In genomic region chr1:64826348-64827103, GRCm38 (mm10) we compare ENCODE assay signal across 18 mouse cellular contexts.
DNase-seq lines count a peak whose midpoint lies in the region; ATAC-seq and TF ChIP-seq lines count a peak whose summit lies in the region.
"Had no signal": no experiment of that assay in that cellular context is flagged by ENCODE, and none has a peak within 500 bp of the region (broad histone marks: within the 10 kb centered on the region; RNA-seq: fewer than 3 reads in every experiment).

No protein-coding gene starts in this region.

- no peaks in the 10 kb centered on the region for H3K4me1 ChIP-seq in embryonic facial prominence, embryonic 15.5 days
- peaks cover 5% of the 10 kb centered on the region; the same call in 1 of the 2 replicates for H3K4me1 ChIP-seq in embryonic facial prominence, embryonic 10.5 days
- peaks cover 14% of the 10 kb centered on the region for H3K4me1 ChIP-seq in kidney, embryonic 15.5 days
- H3K4me1 ChIP-seq in midbrain, postnatal 0 days (ENCODE audit: insufficient read depth, low read length) = no peaks in the 10 kb centered on the region
- peaks cover 12% of the 10 kb centered on the region for H3K4me1 ChIP-seq in forebrain, embryonic 10.5 days
- H3K4me1 ChIP-seq in hindbrain, embryonic 13.5 days (replicated peaks) = no peaks in the 10 kb centered on the region
- H3K4me1 ChIP-seq: embryonic facial prominence, embryonic 13.5 days had no signal

- WGBS in embryonic facial prominence, embryonic 15.5 days = 70% methylated on average over 6 of the region's 6 CpGs
- WGBS in embryonic facial prominence, embryonic 10.5 days = 87% methylated on average over 6 of the region's 6 CpGs
- 54% methylated on average over 6 of the region's 6 CpGs for WGBS in kidney, embryonic 15.5 days
- WGBS in midbrain, postnatal 0 days = 85% methylated on average over 6 of the region's 6 CpGs
- 92% methylated on average over 6 of the region's 6 CpGs for WGBS in forebrain, embryonic 10.5 days
- 86% methylated on average over 6 of the region's 6 CpGs for WGBS in hindbrain, embryonic 13.5 days

- peak; percentile 34; the same call in 1 of the 2 replicates for ATAC-seq in embryonic facial prominence, embryonic 15.5 days (ENCODE audit: insufficient number of reproducible peaks, low FRiP score, low TSS enrichment, low read depth)
- peak; percentile 92 for ATAC-seq in Patski
- ATAC-seq in kidney, embryonic 15.5 days (replicated peaks; ENCODE audit: low FRiP score) = peak; percentile 69
- no peak for ATAC-seq in midbrain, postnatal 0 days (ENCODE audit: low FRiP score)
- no peak for ATAC-seq in hindbrain, embryonic 13.5 days (ENCODE audit: low FRiP score)
- ATAC-seq: hindbrain, postnatal 0 days had no signal

- DNase-seq in embryonic facial prominence, embryonic 10.5 days (ENCODE audit: low spot score) = no peak
- DNase-seq in 3T3-L1 (ENCODE audit: low read depth, low spot score) (peak; percentile 63), Patski (ENCODE audit: low read depth, low spot score) (peak; percentile 71)
- DNase-seq in midbrain, postnatal 0 days (ENCODE audit: low spot score) = no peak
- no peak for DNase-seq in forebrain, embryonic 10.5 days (ENCODE audit: extremely low spot score, low spot score)
- DNase-seq: adrenal gland, postnatal 10 days; cerebellum, adult 18-20 months; gastrocnemius, postnatal 10 days; heart, postnatal 36 days; lung, postnatal 10 days; midbrain, embryonic 14.5 days; right cerebral cortex, adult 18-20 months had no signal

- H3K36me3 ChIP-seq in embryonic facial prominence, embryonic 15.5 days = no peaks in the 10 kb centered on the region
- H3K36me3 ChIP-seq in embryonic facial prominence, embryonic 10.5 days (replicated peaks) = no peaks in the 10 kb centered on the region
- H3K36me3 ChIP-seq in kidney, embryonic 15.5 days = no peaks in the 10 kb centered on the region
- H3K36me3 ChIP-seq in midbrain, postnatal 0 days (ENCODE audit: insufficient read depth, low read length) = no peaks in the 10 kb centered on the region
- no peaks in the 10 kb centered on the region for H3K36me3 ChIP-seq in forebrain, embryonic 10.5 days (replicated peaks)
- no peaks in the 10 kb centered on the region for H3K36me3 ChIP-seq in hindbrain, embryonic 13.5 days
- H3K36me3 ChIP-seq: embryonic facial prominence, embryonic 13.5 days; limb, embryonic 13.5 days had no signal

- H3K27ac ChIP-seq in embryonic facial prominence, embryonic 15.5 days (replicated peaks) = no peak overlapping the region
- H3K27ac ChIP-seq in embryonic facial prominence, embryonic 10.5 days (replicated peaks) = no peak overlapping the region
- H3K27ac ChIP-seq in kidney, embryonic 15.5 days = no peak overlapping the region
- no peak overlapping the region for H3K27ac ChIP-seq in midbrain, postnatal 0 days (ENCODE audit: low read depth, low read length)
- no peak overlapping the region for H3K27ac ChIP-seq in forebrain, embryonic 10.5 days
- H3K27ac ChIP-seq in hindbrain, embryonic 13.5 days = no peak overlapping the region
- H3K27ac ChIP-seq: embryonic facial prominence, embryonic 13.5 days; hindbrain, postnatal 0 days; limb, embryonic 13.5 days had no signal

- in situ Hi-C loops in Patski (cut with MboI; ENCODE audit: low pct_unique_long_range_greater_than_20kb) = no loop called here

- CTCF ChIA-PET in Patski (lab: Charles Lee) = interaction anchor here (1.0 to 1.3 kb wide), 4 partner anchors 11 to 92 kb away, joined by 3 to 5 read pairs (median 3); no protein-coding TSS in a partner anchor

- no peak overlapping the region for H3K4me2 ChIP-seq in embryonic facial prominence, embryonic 15.5 days (replicated peaks)
- no peak overlapping the region for H3K4me2 ChIP-seq in kidney, embryonic 15.5 days
- H3K4me2 ChIP-seq in midbrain, postnatal 0 days (ENCODE audit: low read depth, low read length, poor library complexity, severe bottlenecking) = no peak overlapping the region
- H3K4me2 ChIP-seq in hindbrain, embryonic 13.5 days = no peak overlapping the region
- H3K4me2 ChIP-seq: embryonic facial prominence, embryonic 13.5 days; limb, embryonic 13.5 days had no signal

- no peaks in the 10 kb centered on the region for H3K27me3 ChIP-seq in embryonic facial prominence, embryonic 15.5 days
- H3K27me3 ChIP-seq in embryonic facial prominence, embryonic 10.5 days (replicated peaks; ENCODE audit: low read depth, poor library complexity, severe bottlenecking) = no peaks in the 10 kb centered on the region
- no peaks in the 10 kb centered on the region for H3K27me3 ChIP-seq in Patski
- H3K27me3 ChIP-seq in kidney, embryonic 15.5 days = no peaks in the 10 kb centered on the region
- no peaks in the 10 kb centered on the region for H3K27me3 ChIP-seq in midbrain, postnatal 0 days (ENCODE audit: insufficient read depth, low read length)
- H3K27me3 ChIP-seq in forebrain, embryonic 10.5 days (ENCODE audit: poor library complexity, severe bottlenecking) = no peaks in the 10 kb centered on the region
- no peaks in the 10 kb centered on the region for H3K27me3 ChIP-seq in hindbrain, embryonic 13.5 days
- H3K27me3 ChIP-seq: embryonic facial prominence, embryonic 13.5 days; limb, embryonic 13.5 days had no signal

- no peaks in the 10 kb centered on the region for H3K9me3 ChIP-seq in embryonic facial prominence, embryonic 15.5 days (replicated peaks)
- no peaks in the 10 kb centered on the region for H3K9me3 ChIP-seq in embryonic facial prominence, embryonic 10.5 days
- no peaks in the 10 kb centered on the region for H3K9me3 ChIP-seq in kidney, embryonic 15.5 days (replicated peaks)
- no peaks in the 10 kb centered on the region for H3K9me3 ChIP-seq in midbrain, postnatal 0 days (ENCODE audit: low read length)
- H3K9me3 ChIP-seq in forebrain, embryonic 10.5 days = no peaks in the 10 kb centered on the region
- H3K9me3 ChIP-seq in hindbrain, embryonic 13.5 days = no peaks in the 10 kb centered on the region
- H3K9me3 ChIP-seq: embryonic facial prominence, embryonic 13.5 days; limb, embryonic 13.5 days had no signal

- H3K4me3 ChIP-seq in embryonic facial prominence, embryonic 15.5 days (replicated peaks) = no peak overlapping the region
- H3K4me3 ChIP-seq in embryonic facial prominence, embryonic 10.5 days = no peak overlapping the region
- no peak overlapping the region for H3K4me3 ChIP-seq in kidney, embryonic 15.5 days (replicated peaks)
- no peak overlapping the region for H3K4me3 ChIP-seq in midbrain, postnatal 0 days (ENCODE audit: low read depth, low read length)
- H3K4me3 ChIP-seq in forebrain, embryonic 10.5 days = no peak overlapping the region
- H3K4me3 ChIP-seq in hindbrain, embryonic 13.5 days = no peak overlapping the region
- H3K4me3 ChIP-seq: embryonic facial prominence, embryonic 13.5 days; limb, embryonic 13.5 days had no signal

- POLR2A ChIA-PET in Patski (lab: Charles Lee) = interaction anchor here (0.6 to 0.9 kb wide), 2 partner anchors 10 to 42 kb away, joined by 3 read pairs; no protein-coding TSS in a partner anchor

- no peak overlapping the region for H3K9ac ChIP-seq in embryonic facial prominence, embryonic 15.5 days
- H3K9ac ChIP-seq in kidney, embryonic 15.5 days = no peak overlapping the region
- H3K9ac ChIP-seq in midbrain, postnatal 0 days (replicated peaks; ENCODE audit: low read length, poor library complexity, severe bottlenecking) = no peak overlapping the region
- no peak overlapping the region for H3K9ac ChIP-seq in hindbrain, embryonic 13.5 days
- H3K9ac ChIP-seq: embryonic facial prominence, embryonic 13.5 days; limb, embryonic 13.5 days had no signal

- TF ChIP-seq CTCF in Patski (IDR thresholded peaks at IDR 0.05) = no peak
- no peak for TF ChIP-seq CTCF in midbrain, postnatal 0 days (IDR thresholded peaks at IDR 0.05)

Comparison
In these comparisons a context has a peak if more than half of its experiments do, and no peak if none do; other contexts are left out.
1. ATAC-seq: peak in embryonic facial prominence, embryonic 15.5 days (single experiment), Patski (single experiment) and kidney, embryonic 15.5 days (single experiment); none in midbrain, postnatal 0 days (single experiment) and hindbrain, embryonic 13.5 days (single experiment).
2. DNase-seq: peak in 3T3-L1 (single experiment) and Patski (single experiment); none in embryonic facial prominence, embryonic 10.5 days (single experiment), midbrain, postnatal 0 days (single experiment) and forebrain, embryonic 10.5 days (single experiment).